Mouse (Mus musculus): ENCODE data around the gene Mfsd11. TPM values are rescaled to one million over a fixed set of nuclear protein-coding genes. Genes with fewer than 3 reads are reported as not detected.

Mfsd11 gene
- polyA plus RNA-seq, 1 experiment from 2014 or later = 10.1 TPM

- no peak overlapping the region for H3K4me2 ChIP-seq (ENCODE audit: low read depth, low read length)
- H3K9me3 ChIP-seq (replicated peaks; ENCODE audit: control insufficient read depth, low read length) = no peaks in the 10 kb centered on the region
- H3K4me3 ChIP-seq (ENCODE audit: low read depth, low read length) = no peak overlapping the region
- no peak for ATAC-seq (ENCODE audit: low read depth)
- no peak overlapping the region for H3K9ac ChIP-seq (ENCODE audit: low read depth, low read length)
- H3K4me1 ChIP-seq (ENCODE audit: control insufficient read depth, low read depth, low read length) = no peaks in the 10 kb centered on the region
- peaks cover 6% of the 10 kb centered on the region for H3K36me3 ChIP-seq (ENCODE audit: control insufficient read depth, insufficient read depth)
- 70% methylated on average over 12 of the region's 12 CpGs for WGBS (ENCODE audit: insufficient replicate concordance)
- H3K27me3 ChIP-seq (ENCODE audit: control insufficient read depth, insufficient read depth, low read depth, low read length) = no peaks in the 10 kb centered on the region
- H3K27ac ChIP-seq (ENCODE audit: low read length) = no peak overlapping the region
Measured at GRCm38 (mm10) chr11:116865945-116866585, 13.8 kb downstream of the Mfsd11 start.

DNA sequence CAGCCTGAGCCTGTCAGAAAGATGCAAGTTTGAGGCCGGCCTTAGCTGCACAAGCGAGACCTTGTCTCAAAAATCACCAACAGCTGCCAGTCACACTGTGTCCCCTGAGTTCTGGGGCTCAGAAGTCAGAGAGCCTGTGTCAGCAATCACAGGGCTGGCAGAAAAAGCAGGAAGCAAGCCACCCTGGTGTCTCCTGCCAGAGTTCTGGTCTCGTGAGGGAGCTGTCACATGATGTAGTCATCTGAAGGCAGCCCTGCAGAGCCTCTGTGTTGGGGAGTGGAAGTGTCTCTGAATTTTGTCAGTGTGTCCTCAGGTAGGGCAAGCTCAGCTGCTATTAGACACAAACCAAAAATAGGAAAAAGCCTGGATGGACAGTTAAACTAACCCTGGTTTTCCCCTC lies 15.9 kb downstream of the Mfsd11 start:
- Histone ChIP-seq H3K27me3 (ENCODE audit: control insufficient read depth, insufficient read depth, low read depth, low read length) (no peaks in the 10 kb centered on the region), H3K4me2 (ENCODE audit: low read depth, low read length) (no peak overlapping the region), H3K4me1 (ENCODE audit: control insufficient read depth, low read depth, low read length) (no peaks in the 10 kb centered on the region), H3K9me3 (replicated peaks; ENCODE audit: control insufficient read depth, low read length) (no peaks in the 10 kb centered on the region), H3K36me3 (ENCODE audit: control insufficient read depth, insufficient read depth) (no peaks in the 10 kb centered on the region; the same call in 1 of the 2 replicates), H3K9ac (ENCODE audit: low read depth, low read length) (no peak overlapping the region), H3K27ac (ENCODE audit: low read length) (no peak overlapping the region), H3K4me3 (ENCODE audit: low read depth, low read length) (no peak overlapping the region)
- WGBS (ENCODE audit: insufficient replicate concordance) = 61% methylated on average over 3 of the region's 3 CpGs
- ATAC-seq (ENCODE audit: low read depth) = no peak

GRCm38 (mm10) chr11:116869223-116869622 lies 17.0 kb downstream of the Mfsd11 start:
- Histone ChIP-seq H3K4me3 (ENCODE audit: low read depth, low read length) (no peak overlapping the region), H3K4me2 (ENCODE audit: low read depth, low read length) (no peak overlapping the region), H3K27ac (ENCODE audit: low read length) (no peak overlapping the region), H3K36me3 (ENCODE audit: control insufficient read depth, insufficient read depth) (no peaks in the 10 kb centered on the region), H3K9me3 (replicated peaks; ENCODE audit: control insufficient read depth, low read length) (no peaks in the 10 kb centered on the region), H3K4me1 (ENCODE audit: control insufficient read depth, low read depth, low read length) (no peaks in the 10 kb centered on the region), H3K9ac (ENCODE audit: low read depth, low read length) (no peak overlapping the region), H3K27me3 (ENCODE audit: control insufficient read depth, insufficient read depth, low read depth, low read length) (no peaks in the 10 kb centered on the region)
- 69% methylated on average over 8 of the region's 8 CpGs for WGBS (ENCODE audit: insufficient replicate concordance)
- ATAC-seq (ENCODE audit: low read depth) = no peak

GRCm38 (mm10) chr11:116869641-116870040 lies 17.4 kb downstream of the Mfsd11 start:
- H3K36me3 ChIP-seq (ENCODE audit: control insufficient read depth, insufficient read depth) = no peaks in the 10 kb centered on the region; the same call in 1 of the 2 replicates

GRCm38 (mm10) chr11:116871538-116871937 lies 19.3 kb downstream of the Mfsd11 start:
- no peak for ATAC-seq (ENCODE audit: low read depth)
- Histone ChIP-seq H3K4me3 (ENCODE audit: low read depth, low read length) (no peak overlapping the region), H3K27ac (ENCODE audit: low read length) (no peak overlapping the region), H3K27me3 (ENCODE audit: control insufficient read depth, insufficient read depth, low read depth, low read length) (no peaks in the 10 kb centered on the region), H3K36me3 (ENCODE audit: control insufficient read depth, insufficient read depth) (no peaks in the 10 kb centered on the region; the same call in 1 of the 2 replicates), H3K9ac (ENCODE audit: low read depth, low read length) (no peak overlapping the region), H3K4me2 (ENCODE audit: low read depth, low read length) (no peak overlapping the region), H3K9me3 (replicated peaks; ENCODE audit: control insufficient read depth, low read length) (no peaks in the 10 kb centered on the region), H3K4me1 (ENCODE audit: control insufficient read depth, low read depth, low read length) (no peaks in the 10 kb centered on the region)
- WGBS (ENCODE audit: insufficient replicate concordance) = 80% methylated on average over 9 of the region's 9 CpGs

More at GRCm38 (mm10) chr11:116869641-116870040, 17.4 kb downstream of the Mfsd11 start:
- no peak for ATAC-seq (ENCODE audit: low read depth)
- H3K27me3 ChIP-seq (ENCODE audit: control insufficient read depth, insufficient read depth, low read depth, low read length) = no peaks in the 10 kb centered on the region
- WGBS (ENCODE audit: insufficient replicate concordance) = 46% methylated on average over 4 of the region's 4 CpGs
- H3K9ac ChIP-seq (ENCODE audit: low read depth, low read length) = no peak overlapping the region
- H3K27ac ChIP-seq (ENCODE audit: low read length) = no peak overlapping the region
- no peak overlapping the region for H3K4me3 ChIP-seq (ENCODE audit: low read depth, low read length)
- H3K4me1 ChIP-seq (ENCODE audit: control insufficient read depth, low read depth, low read length) = no peaks in the 10 kb centered on the region
- no peaks in the 10 kb centered on the region for H3K9me3 ChIP-seq (replicated peaks; ENCODE audit: control insufficient read depth, low read length)
- no peak overlapping the region for H3K4me2 ChIP-seq (ENCODE audit: low read depth, low read length)

GRCm38 (mm10) chr11:116873987-116874386 lies 21.7 kb downstream of the Mfsd11 start:
- Histone ChIP-seq H3K4me3 (ENCODE audit: low read depth, low read length) (no peak overlapping the region), H3K9me3 (replicated peaks; ENCODE audit: control insufficient read depth, low read length) (no peaks in the 10 kb centered on the region), H3K9ac (ENCODE audit: low read depth, low read length) (no peak overlapping the region), H3K27me3 (ENCODE audit: control insufficient read depth, insufficient read depth, low read depth, low read length) (no peaks in the 10 kb centered on the region), H3K36me3 (ENCODE audit: control insufficient read depth, insufficient read depth) (no peaks in the 10 kb centered on the region; the same call in 1 of the 2 replicates), H3K4me1 (ENCODE audit: control insufficient read depth, low read depth, low read length) (no peaks in the 10 kb centered on the region), H3K27ac (ENCODE audit: low read length) (no peak overlapping the region), H3K4me2 (ENCODE audit: low read depth, low read length) (no peak overlapping the region)
- WGBS (ENCODE audit: insufficient replicate concordance) = 85% methylated on average over 20 of the region's 20 CpGs
- ATAC-seq (ENCODE audit: low read depth) = no peak

DNA sequence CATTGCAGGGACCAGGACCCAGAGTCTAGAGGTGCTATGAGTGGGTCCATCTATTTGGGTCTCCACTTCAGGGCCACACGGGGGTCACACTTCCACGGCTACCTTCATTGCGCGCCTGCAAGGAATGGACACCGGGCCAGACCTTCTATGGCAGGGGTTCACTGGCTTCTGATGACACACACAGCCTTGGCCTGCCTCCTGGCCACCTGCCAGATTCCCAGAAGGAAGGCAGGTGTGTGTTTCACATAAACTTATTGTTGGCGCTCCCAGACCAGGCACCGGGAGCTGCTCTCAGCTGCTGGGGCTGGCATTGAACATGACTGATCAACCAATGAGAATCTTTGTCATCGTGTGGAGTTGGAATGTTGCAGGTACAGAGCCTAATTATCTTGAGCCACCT lies 26.2 kb downstream of the Mfsd11 start:
- ATAC-seq (ENCODE audit: low read depth) = no peak
- Histone ChIP-seq H3K4me3 (ENCODE audit: low read depth, low read length) (no peak overlapping the region), H3K36me3 (ENCODE audit: control insufficient read depth, insufficient read depth) (no peaks in the 10 kb centered on the region; the same call in 1 of the 2 replicates), H3K4me1 (ENCODE audit: control insufficient read depth, low read depth, low read length) (no peaks in the 10 kb centered on the region), H3K27me3 (ENCODE audit: control insufficient read depth, insufficient read depth, low read depth, low read length) (no peaks in the 10 kb centered on the region), H3K27ac (ENCODE audit: low read length) (no peak overlapping the region), H3K9me3 (replicated peaks; ENCODE audit: control insufficient read depth, low read length) (no peaks in the 10 kb centered on the region), H3K4me2 (ENCODE audit: low read depth, low read length) (no peak overlapping the region), H3K9ac (ENCODE audit: low read depth, low read length) (no peak overlapping the region)
- WGBS (ENCODE audit: insufficient replicate concordance) = 75% methylated on average over 8 of the region's 8 CpGs

- H3K4me1 ChIP-seq (ENCODE audit: control insufficient read depth, low read depth, low read length) = no peaks in the 10 kb centered on the region
- no peak overlapping the region for H3K4me3 ChIP-seq (ENCODE audit: low read depth, low read length)
- no peak overlapping the region for H3K27ac ChIP-seq (ENCODE audit: low read length)
- no peak overlapping the region for H3K9ac ChIP-seq (ENCODE audit: low read depth, low read length)
- H3K9me3 ChIP-seq (replicated peaks; ENCODE audit: control insufficient read depth, low read length) = no peaks in the 10 kb centered on the region
- ATAC-seq (ENCODE audit: low read depth) = no peak
- no peak overlapping the region for H3K4me2 ChIP-seq (ENCODE audit: low read depth, low read length)
- no peaks in the 10 kb centered on the region for H3K27me3 ChIP-seq (ENCODE audit: control insufficient read depth, insufficient read depth, low read depth, low read length)
- no peaks in the 10 kb centered on the region for H3K36me3 ChIP-seq (ENCODE audit: control insufficient read depth, insufficient read depth)
- 60% methylated on average over 7 of the region's 7 CpGs for WGBS (ENCODE audit: insufficient replicate concordance)
Measured at GRCm38 (mm10) chr11:116880839-116881238, 28.6 kb downstream of the Mfsd11 start.

DNA sequence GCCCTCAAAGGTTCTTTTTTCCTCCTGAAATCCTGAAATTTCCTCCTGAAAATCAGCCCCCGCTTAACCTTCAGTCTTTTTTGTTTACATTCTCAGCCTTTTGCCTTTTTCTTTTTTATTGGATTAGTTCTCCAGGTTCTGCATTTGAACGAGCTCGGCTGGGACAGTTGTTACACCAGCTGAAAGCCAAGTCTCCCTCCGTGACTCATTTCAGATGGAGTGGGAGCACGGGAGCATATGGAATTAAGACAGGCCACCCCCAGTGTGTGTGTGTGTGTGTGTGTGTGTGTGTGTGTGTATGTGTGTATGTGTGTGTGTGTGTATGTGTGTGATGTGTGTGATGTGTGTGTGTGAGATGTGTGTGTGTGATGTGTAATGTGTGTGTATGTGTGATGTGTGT lies 29.2 kb downstream of the Mfsd11 start:
- Histone ChIP-seq H3K9me3 (replicated peaks; ENCODE audit: control insufficient read depth, low read length) (no peaks in the 10 kb centered on the region), H3K27me3 (ENCODE audit: control insufficient read depth, insufficient read depth, low read depth, low read length) (no peaks in the 10 kb centered on the region), H3K4me2 (ENCODE audit: low read depth, low read length) (no peak overlapping the region), H3K4me3 (ENCODE audit: low read depth, low read length) (no peak overlapping the region), H3K9ac (ENCODE audit: low read depth, low read length) (no peak overlapping the region), H3K27ac (ENCODE audit: low read length) (no peak overlapping the region), H3K36me3 (ENCODE audit: control insufficient read depth, insufficient read depth) (no peaks in the 10 kb centered on the region), H3K4me1 (ENCODE audit: control insufficient read depth, low read depth, low read length) (no peaks in the 10 kb centered on the region)
- 54% methylated on average over 5 of the region's 5 CpGs for WGBS (ENCODE audit: insufficient replicate concordance)
- no peak for ATAC-seq (ENCODE audit: low read depth)
